Mouse (Mus musculus) intestine, embryonic 16.5 days (tissue): ENCODE measurements at regions not wholly inside any gene's neighbourhood (a gene's known extent, or its start where the extent isn't known, plus 50 kb on each side); places are given as distances from the start of the nearest gene placed in this dataset.
A peak's percentile ranks its signal among the peaks of the same experiment; 100 is the strongest.

Experiments used
- ATAC-seq: fragments of 200-750 bp; cut with Nextera tagmentation; 2 replicates; pipeline ENCODE4 v1.8.0; 2017; ENCODE audit warnings: moderate TSS enrichment, moderate library complexity
- H3K27ac ChIP-seq: fragments of 300-500 bp; sonication (generic); 2 replicates; pipeline ENCODE4 v1.5.1; 2014; ENCODE audit warnings: mild to moderate bottlenecking, low read length
- H3K27me3 ChIP-seq: fragments of 300-500 bp; sonication (generic); replicated peaks from 2 replicates; pipeline ENCODE4 v1.6.1; 2014; ENCODE audit warnings: low read length, control low read depth, mixed read lengths; ENCODE audit not compliant: control insufficient read depth, insufficient read depth
- H3K36me3 ChIP-seq: fragments of 300-500 bp; sonication (generic); 2 replicates; pipeline ENCODE4 v1.6.1; 2014; ENCODE audit warnings: low read length, control low read depth; ENCODE audit not compliant: control insufficient read depth, insufficient read depth
- H3K4me1 ChIP-seq: fragments of 300-500 bp; sonication (generic); 2 replicates; pipeline ENCODE4 v1.6.1; 2014; ENCODE audit warnings: low read length, control low read depth, mixed read lengths; ENCODE audit not compliant: control insufficient read depth, insufficient read depth
- H3K4me2 ChIP-seq: fragments of 300-500 bp; sonication (generic); 2 replicates; pipeline ENCODE4 v1.6.1; 2014; ENCODE audit warnings: low read depth, low read length, control low read depth
- H3K4me3 ChIP-seq: fragments of 300-500 bp; sonication (generic); 2 replicates; pipeline ENCODE4 v1.5.1; 2014; ENCODE audit warnings: mild to moderate bottlenecking, low read length
- H3K9ac ChIP-seq: fragments of 300-500 bp; sonication (generic); 2 replicates; pipeline ENCODE4 v1.6.1; 2014; ENCODE audit warnings: low read depth, low read length
- H3K9me3 ChIP-seq: fragments of 300-500 bp; sonication (generic); 2 replicates; pipeline ENCODE4 v1.6.1; 2016; ENCODE audit warnings: low read length, control low read depth; ENCODE audit not compliant: control insufficient read depth
- WGBS: fragments of 180-500 bp; shearing (Covaris S2); extraction: QIAGEN DNeasy Blood & Tissue Kit; methylation state at CpG from one replicate; pipeline ENCODE4 v1.1.7; 2014; 5-methylcytosine and 5-hydroxymethylcytosine counted together

GRCm38 (mm10) chr10:8088321-8088720 lies 132.3 kb upstream of the Tab2 start:
- ATAC-seq: no peak
- H3K27ac ChIP-seq: no peak overlapping the region
- H3K4me3 ChIP-seq: no peak overlapping the region
- H3K9me3 ChIP-seq: no peaks in the 10 kb centered on the region
- WGBS: 91% methylated on average over 3 of the region's 3 CpGs
- H3K27me3 ChIP-seq: no peaks in the 10 kb centered on the region
- H3K36me3 ChIP-seq: no peaks in the 10 kb centered on the region
- H3K4me1 ChIP-seq: peaks cover 7% of the 10 kb centered on the region; the same call in 1 of the 2 replicates
- H3K4me2 ChIP-seq: no peak overlapping the region
- no peak overlapping the region for H3K9ac ChIP-seq

- Histone ChIP-seq H3K9ac (no peak overlapping the region), H3K9me3 (no peaks in the 10 kb centered on the region), H3K4me2 (no peak overlapping the region; the same call in 1 of the 2 replicates), H3K27ac (no peak overlapping the region), H3K27me3 (no peaks in the 10 kb centered on the region), H3K4me3 (no peak overlapping the region), H3K4me1 (peaks cover 5% of the 10 kb centered on the region; the same call in 1 of the 2 replicates), H3K36me3 (no peaks in the 10 kb centered on the region)
- 29% methylated on average over 2 of the region's 2 CpGs for WGBS
- ATAC-seq: peak; percentile 75
Observed at GRCm38 (mm10) chr10:8087106-8087505, 131.1 kb upstream of the Tab2 start.

- ATAC-seq: no peak
- Histone ChIP-seq H3K27ac (no peak overlapping the region), H3K4me1 (peaks cover 5% of the 10 kb centered on the region; the same call in 1 of the 2 replicates), H3K9ac (no peak overlapping the region), H3K36me3 (no peaks in the 10 kb centered on the region), H3K4me2 (no peak overlapping the region), H3K9me3 (no peaks in the 10 kb centered on the region), H3K4me3 (no peak overlapping the region), H3K27me3 (no peaks in the 10 kb centered on the region)
- WGBS: 57% methylated on average over 4 of the region's 4 CpGs
Observed at GRCm38 (mm10) chr10:8086442-8086841, 130.4 kb upstream of the Tab2 start.

GRCm38 (mm10) chr10:8077904-8078811 lies 122.1 kb upstream of the Tab2 start:
- WGBS: 45% methylated on average over 8 of the region's 8 CpGs
- H3K27me3 ChIP-seq: no peaks in the 10 kb centered on the region
- H3K27ac ChIP-seq: 0 out of 2 replicates have a peak overlapping the region, but pooled peaks have one; percentile 17
- peak; percentile 78 for ATAC-seq
- H3K4me3 ChIP-seq: no peak overlapping the region
- peaks cover 4% of the 10 kb centered on the region for H3K4me1 ChIP-seq
- no peak overlapping the region for H3K4me2 ChIP-seq
- H3K36me3 ChIP-seq: no peaks in the 10 kb centered on the region
- H3K9ac ChIP-seq: 0 out of 2 replicates have a peak overlapping the region, but pooled peaks have one; percentile 14
- H3K9me3 ChIP-seq: no peaks in the 10 kb centered on the region

- no peak overlapping the region for H3K27ac ChIP-seq
- no peak for ATAC-seq
- 74% methylated on average over 1 of the region's 1 CpGs for WGBS
- no peak overlapping the region for H3K4me3 ChIP-seq
- no peak overlapping the region for H3K4me2 ChIP-seq
- H3K27me3 ChIP-seq: no peaks in the 10 kb centered on the region
- no peaks in the 10 kb centered on the region for H3K36me3 ChIP-seq
- no peaks in the 10 kb centered on the region for H3K9me3 ChIP-seq
- H3K4me1 ChIP-seq: no peaks in the 10 kb centered on the region
- no peak overlapping the region for H3K9ac ChIP-seq
Observed at GRCm38 (mm10) chr10:8072463-8072862, 116.4 kb upstream of the Tab2 start.

GRCm38 (mm10) chr10:8071858-8072257 lies 115.8 kb upstream of the Tab2 start:
- no peaks in the 10 kb centered on the region for H3K27me3 ChIP-seq
- H3K4me2 ChIP-seq: no peak overlapping the region
- no peak overlapping the region for H3K4me3 ChIP-seq
- no peaks in the 10 kb centered on the region for H3K4me1 ChIP-seq
- H3K9me3 ChIP-seq: no peaks in the 10 kb centered on the region
- no peaks in the 10 kb centered on the region for H3K36me3 ChIP-seq
- 81% methylated on average over 3 of the region's 3 CpGs for WGBS
- no peak overlapping the region for H3K27ac ChIP-seq
- no peak for ATAC-seq
- H3K9ac ChIP-seq: no peak overlapping the region

GRCm38 (mm10) chr10:8070472-8070871 lies 114.4 kb upstream of the Tab2 start:
- Histone ChIP-seq H3K36me3 (no peaks in the 10 kb centered on the region), H3K27me3 (no peaks in the 10 kb centered on the region), H3K9ac (no peak overlapping the region), H3K4me2 (no peak overlapping the region), H3K9me3 (no peaks in the 10 kb centered on the region), H3K4me3 (no peak overlapping the region), H3K4me1 (no peaks in the 10 kb centered on the region), H3K27ac (no peak overlapping the region)
- WGBS: 46% methylated on average over 2 of the region's 2 CpGs
- no peak for ATAC-seq

GRCm38 (mm10) chr10:8066926-8067325 lies 110.9 kb upstream of the Tab2 start:
- no peaks in the 10 kb centered on the region for H3K9me3 ChIP-seq
- H3K4me1 ChIP-seq: no peaks in the 10 kb centered on the region
- H3K9ac ChIP-seq: no peak overlapping the region
- 53% methylated on average over 3 of the region's 3 CpGs for WGBS
- H3K4me2 ChIP-seq: no peak overlapping the region
- no peak for ATAC-seq
- no peak overlapping the region for H3K27ac ChIP-seq
- H3K4me3 ChIP-seq: no peak overlapping the region
- no peaks in the 10 kb centered on the region for H3K36me3 ChIP-seq
- no peaks in the 10 kb centered on the region for H3K27me3 ChIP-seq

GRCm38 (mm10) chr10:8065746-8066145 lies 109.7 kb upstream of the Tab2 start:
- no peaks in the 10 kb centered on the region for H3K9me3 ChIP-seq
- H3K4me1 ChIP-seq: no peaks in the 10 kb centered on the region
- no peaks in the 10 kb centered on the region for H3K27me3 ChIP-seq
- H3K27ac ChIP-seq: no peak overlapping the region; the same call in 1 of the 2 replicates
- no peak overlapping the region for H3K4me2 ChIP-seq
- H3K36me3 ChIP-seq: no peaks in the 10 kb centered on the region
- H3K4me3 ChIP-seq: no peak overlapping the region
- H3K9ac ChIP-seq: no peak overlapping the region
- WGBS: 79% methylated on average over 8 of the region's 8 CpGs
- no peak for ATAC-seq
